Mouse (Mus musculus): ENCODE measurements around the gene Bad.
A peak's percentile ranks its signal among the peaks of the same experiment; 100 is the strongest.

The Bad gene

GRCm38 (mm10) chr19:6936299-6936698 is 5.4 kb upstream of the Bad start:
- no peak for DNase-seq

GRCm38 (mm10) chr19:6937541-6938465 is 3.9 kb upstream of the Bad start:
- DNase-seq, result no peak

DNA sequence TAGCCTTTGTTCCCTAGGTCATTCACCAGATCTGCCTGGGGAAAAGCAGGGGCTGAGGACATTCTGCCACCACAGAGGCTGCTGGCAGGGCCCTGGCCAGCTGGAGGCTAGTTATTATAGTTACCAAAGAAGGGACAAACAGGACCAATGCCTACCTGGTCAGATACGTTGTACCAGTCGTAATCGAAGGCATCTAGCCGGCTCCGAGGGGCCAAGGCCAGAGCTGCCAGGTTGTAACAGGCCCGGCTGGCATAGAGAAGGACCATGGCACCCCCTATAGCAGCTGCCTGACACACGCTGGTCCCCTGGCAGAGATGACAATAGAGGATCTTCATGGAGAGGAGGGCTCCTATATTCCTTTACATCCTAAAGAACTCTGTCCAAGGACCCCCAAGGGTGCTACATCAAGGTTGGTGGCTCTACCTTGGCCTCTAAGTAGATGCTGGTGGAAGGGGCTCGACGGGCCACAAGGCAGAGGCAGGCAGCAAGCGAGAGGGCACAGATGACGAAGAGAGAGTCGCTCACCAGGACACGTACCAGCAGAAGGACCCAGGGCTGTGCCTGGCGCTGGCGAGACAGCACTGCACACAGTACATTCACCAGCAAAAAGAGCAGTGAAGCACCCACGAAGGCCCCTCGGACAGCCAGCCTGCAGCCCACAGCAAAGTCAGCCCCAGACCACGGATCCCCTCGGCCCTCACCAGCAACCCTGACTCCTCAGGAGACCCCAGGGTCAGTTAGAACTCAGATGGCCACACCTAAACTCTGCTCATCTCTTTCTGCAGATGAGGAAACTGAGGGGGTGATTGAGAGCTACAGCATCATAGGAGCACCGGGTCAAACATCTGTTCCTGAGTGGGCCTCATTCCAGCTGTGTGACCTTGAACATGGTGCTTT is 2.3 kb upstream of the Bad start:
- DNase-seq, result no peak

- no peak for DNase-seq
Measured at GRCm38 (mm10) chr19:6940396-6941351, 987 bp upstream of the Bad start.

GRCm38 (mm10) chr19:6942249-6942691 is 609 bp downstream of the Bad start, which contains the start of gene Gpr137:
Gpr137 (minus strand) TSS chr19:6942480.
- DNase-seq, result peak; percentile 98

GRCm38 (mm10) chr19:6942764-6943163 is 1.1 kb downstream of the Bad start:
- DNase-seq, result no peak

DNA sequence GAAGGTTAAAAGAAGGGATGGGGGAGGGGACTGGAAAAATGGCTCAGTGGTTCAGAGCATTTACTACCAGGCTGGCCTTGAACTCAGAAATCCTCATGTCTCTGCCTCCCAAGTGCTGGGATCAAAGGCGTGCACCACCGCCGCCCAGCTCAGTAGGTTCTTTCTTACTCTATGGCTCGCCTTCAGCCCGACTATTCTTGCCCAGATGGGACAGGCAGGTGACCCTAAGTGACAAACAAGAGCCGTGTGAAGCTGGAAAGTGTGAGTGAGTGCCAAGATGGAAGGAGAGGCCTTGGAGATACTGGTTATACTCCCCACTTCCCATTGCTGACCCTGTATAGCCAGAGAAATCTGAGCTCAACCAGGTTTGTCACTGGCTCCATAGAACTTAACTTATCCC is 2.0 kb downstream of the Bad start:
- no peak for DNase-seq

DNA sequence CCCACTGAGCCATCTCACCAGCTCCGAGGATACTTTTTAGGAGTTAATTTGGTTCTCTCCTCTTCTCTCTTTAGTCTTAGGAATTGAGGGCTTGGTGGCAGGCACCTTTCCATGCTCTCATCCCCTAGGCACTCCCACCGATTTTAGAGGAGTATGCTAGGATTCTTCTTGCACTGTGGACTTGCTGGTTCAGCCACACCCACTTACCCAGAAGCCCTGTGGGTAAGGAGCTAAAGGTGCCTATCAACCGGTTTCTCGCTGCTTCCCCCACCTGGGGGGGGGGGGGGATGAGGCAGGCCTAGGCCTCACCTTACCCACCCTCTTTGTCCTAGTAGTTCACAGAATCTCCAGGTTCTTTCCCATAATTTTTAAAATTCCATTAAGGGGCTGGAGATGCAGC is 6.1 kb downstream of the Bad start:
- DNase-seq, result no peak

GRCm38 (mm10) chr19:6948186-6948585 is 6.5 kb downstream of the Bad start:
- no peak for DNase-seq

- DNase-seq, result no peak
Measured at GRCm38 (mm10) chr19:6949532-6949931, 7.9 kb downstream of the Bad start.

DNA sequence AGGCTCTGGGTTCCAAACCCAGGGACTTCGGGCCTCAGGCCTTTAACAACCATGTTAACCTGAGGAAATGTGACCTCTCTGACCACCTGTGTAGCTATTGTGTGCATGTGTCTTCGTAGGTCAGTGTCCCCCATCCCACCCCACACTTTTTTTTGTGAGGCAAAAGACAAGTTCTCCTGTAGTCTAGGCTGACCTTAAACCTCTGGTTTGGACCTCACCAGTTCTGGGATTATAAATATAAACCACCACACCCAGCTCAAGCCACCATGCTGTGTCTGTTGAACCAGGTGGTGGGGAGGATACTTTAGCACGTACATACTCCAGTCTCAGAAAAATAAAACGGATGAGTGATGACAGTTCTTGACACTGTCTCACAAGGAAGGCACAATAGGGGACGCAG is 8.3 kb downstream of the Bad start:
- DNase-seq, result no peak

- DNase-seq, result peak; percentile 78
Measured at GRCm38 (mm10) chr19:6950613-6951153, 9.0 kb downstream of the Bad start.

DNA sequence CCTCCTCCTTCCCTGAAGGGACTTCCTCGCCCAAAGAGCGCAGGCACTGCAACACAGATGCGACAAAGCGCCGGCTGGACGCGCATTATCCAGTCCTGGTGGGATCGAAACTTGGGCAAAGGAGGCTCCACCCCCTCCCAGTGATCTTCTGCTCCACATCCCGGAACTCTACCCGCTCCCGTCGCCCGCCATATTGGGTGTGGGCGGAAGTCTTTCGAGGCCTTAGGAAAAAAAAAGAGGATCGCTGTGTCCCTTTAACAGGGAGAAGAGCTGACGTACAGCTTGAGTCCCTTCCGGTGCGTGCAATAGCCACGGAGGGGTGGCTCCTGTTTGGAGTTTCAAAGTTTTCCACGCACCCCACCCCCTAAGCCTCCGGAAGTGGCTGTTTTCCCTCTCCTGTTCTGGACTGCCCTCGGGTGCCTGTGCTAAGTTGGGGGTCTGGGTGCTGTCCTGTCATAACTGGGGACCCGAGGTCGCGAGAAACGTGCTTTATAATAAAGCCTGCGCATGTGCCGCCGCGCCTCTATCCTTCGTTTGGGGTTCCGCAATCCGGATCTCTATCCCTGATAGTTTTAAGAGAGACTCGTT is 9.8 kb downstream of the Bad start:
- DNase-seq, result peak; percentile 98

DNA sequence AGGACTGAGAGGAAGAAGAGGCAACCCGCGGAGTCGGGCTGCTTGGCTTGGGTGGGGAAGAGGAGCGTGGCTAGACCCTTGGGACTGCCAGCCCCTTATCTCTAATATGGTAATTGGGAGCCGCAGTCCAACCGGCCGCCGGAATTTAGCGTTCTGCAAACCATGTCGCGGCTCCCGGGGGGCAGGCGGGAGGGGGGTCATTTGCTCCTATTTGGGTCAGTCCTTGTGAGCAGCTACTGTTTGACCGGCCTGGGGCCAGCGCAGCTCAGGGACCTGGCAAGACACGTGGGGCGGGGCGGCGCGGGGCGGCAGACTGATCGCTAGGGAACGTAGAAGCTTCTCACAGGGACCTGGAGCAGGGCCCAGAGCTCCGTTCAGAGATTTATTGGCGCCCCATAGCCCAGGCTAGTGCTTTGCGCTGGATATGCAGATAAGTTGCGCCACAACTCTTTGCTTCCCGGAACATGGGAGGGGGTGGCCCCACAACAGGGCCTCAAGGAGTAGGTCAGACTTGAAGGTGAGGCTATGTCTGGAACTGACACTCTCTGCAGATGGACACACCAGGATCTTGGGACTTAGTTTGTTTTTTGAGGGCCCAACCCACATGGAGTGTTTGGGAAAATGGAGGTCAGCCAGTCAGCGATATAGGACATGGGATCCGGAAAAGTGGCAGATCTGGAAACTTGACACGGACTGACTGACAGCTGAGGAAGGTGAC is 10.5 kb downstream of the Bad start:
- DNase-seq, result peak; percentile 89

DNA sequence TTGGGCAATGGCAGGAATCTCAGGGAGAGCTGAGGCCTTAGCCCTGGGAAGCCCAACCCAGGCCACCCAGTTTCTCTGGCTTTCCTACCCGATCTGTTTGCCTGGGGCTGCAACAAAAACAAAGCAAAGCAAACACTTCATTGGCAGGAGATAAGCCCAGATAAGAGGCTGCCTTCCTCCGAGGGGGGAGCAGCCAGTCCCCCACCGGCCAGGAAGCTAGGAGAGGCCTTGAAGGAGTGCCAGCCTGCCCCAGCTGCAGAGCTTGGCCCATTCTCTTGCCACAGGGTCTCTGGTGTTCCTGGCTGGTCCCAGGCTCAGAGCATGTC is 11.0 kb downstream of the Bad start:
- DNase-seq, result peak; percentile 74

DNA sequence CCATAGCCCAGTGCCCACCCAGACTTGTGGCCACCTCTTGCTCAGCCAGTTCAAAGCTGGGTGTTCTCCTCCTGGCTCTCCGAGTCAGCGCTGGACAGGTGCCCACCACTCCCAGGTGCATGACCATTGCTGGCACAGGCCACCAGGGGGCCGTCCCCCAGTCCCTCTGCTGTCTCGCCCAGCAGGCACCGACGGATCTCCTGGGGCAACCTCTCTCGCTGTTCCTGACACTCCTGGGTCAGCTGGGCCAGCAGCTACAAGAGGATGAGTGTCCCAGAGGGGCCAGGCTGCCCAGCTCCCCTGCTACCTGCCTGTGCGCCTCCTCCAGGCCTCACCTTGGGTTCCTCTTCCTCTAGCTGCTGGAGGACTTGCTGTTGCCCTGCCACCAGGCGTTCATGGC is 12.4 kb downstream of the Bad start:
- DNase-seq, result peak; percentile 73

- DNase-seq, result no peak
Measured at GRCm38 (mm10) chr19:6955424-6955823, 13.8 kb downstream of the Bad start.

GRCm38 (mm10) chr19:6956461-6956860 is 14.8 kb downstream of the Bad start:
- DNase-seq, result no peak

DNA sequence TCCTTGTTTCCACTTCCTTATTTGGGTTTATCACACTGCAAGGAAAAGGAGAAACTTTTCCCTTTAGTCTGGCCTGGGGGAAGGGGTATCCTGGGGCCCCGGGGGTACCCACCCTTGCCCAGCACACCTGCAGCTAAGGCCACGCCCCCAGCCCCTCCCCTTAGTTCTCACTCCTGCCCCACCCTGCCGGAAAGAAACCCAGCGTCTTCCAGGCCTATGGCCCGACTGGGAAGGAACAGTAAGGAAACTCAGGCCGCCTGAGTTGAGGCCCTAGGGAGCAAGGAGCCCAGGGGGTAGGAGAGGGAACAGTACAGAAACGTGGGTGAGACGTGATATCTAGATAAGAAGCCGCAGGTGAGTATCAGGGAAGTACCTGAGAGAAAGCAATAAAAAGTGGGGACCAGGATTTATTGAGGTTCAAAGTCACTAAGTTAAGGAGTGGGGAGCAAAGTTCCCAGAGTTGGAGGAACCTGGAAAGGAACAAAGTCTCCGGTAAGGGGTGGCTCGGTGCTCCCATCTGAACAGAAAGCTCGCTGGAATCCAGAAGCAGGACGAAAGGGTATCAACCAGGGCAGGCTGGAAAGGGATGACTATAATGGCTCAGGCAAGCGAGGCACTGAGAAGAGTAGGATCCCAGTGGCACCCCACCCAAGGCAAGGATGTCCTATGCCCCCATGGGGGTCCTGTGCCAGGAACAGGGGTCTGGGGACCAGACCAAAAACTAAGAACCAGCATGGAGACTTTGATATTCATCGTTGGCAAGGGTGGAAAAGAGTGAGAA is 27.0 kb downstream of the Bad start:
- peak; percentile 52 for DNase-seq

DNA sequence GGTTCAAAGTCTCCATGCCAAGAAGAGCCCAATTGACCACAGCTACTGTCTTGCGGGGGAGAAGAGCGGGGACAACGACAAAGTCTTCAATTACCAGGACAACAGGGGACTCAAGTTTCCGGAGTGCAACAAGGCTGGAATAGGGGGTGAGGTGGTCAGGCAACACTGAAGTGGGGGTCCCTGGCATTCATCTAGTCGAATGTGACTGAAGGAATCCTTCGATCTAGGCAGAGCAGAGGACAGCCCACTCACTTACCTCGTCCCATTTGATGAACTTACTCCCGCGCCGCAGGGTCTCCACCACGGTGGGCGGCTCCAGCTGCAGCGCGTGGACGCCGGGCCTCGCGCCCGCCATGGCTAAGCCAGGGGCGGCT is 27.6 kb downstream of the Bad start:
- DNase-seq, result no peak

Measured in kidney, adult 9 months (tissue).